Mouse (Mus musculus) ES-E14 (cell line): Measurements from ENCODE around the gene Styx. TPM values are rescaled to one million over a fixed set of nuclear protein-coding genes. Genes with fewer than 3 reads are reported as not detected.

ENCODE experiments used
- DNase-seq: peaks from one replicate; pipeline ENCODE4 v3.0.0-alpha.2; 2013; ENCODE audit warnings: low read depth, low spot score
- H3K27ac ChIP-seq: 2 replicates; pipeline ENCODE4 v1.5.1; 2012; ENCODE audit warnings: low read depth, mild to moderate bottlenecking, low read length, moderate library complexity, mixed read lengths; ENCODE audit not compliant: poor library complexity, insufficient read depth, severe bottlenecking
- H3K36me3 ChIP-seq: 2 replicates; pipeline ENCODE4 v1.6.1; 2012; ENCODE audit warnings: mild to moderate bottlenecking, low read length, moderate library complexity, mixed read lengths; ENCODE audit not compliant: control insufficient read depth, poor library complexity, insufficient read depth, severe bottlenecking
- H3K4me1 ChIP-seq, 2 experiments: fragments of 150-350 bp in 1 of 2; sonication (generic) in 1 of 2; 2 replicates each; pipeline ENCODE4 v1.6.1; 2012; ENCODE audit warnings: low read length in 2 of 2, mild to moderate bottlenecking in 1 of 2, mixed read lengths in 1 of 2; ENCODE audit not compliant: control insufficient read depth in 2 of 2, insufficient read depth in 2 of 2, poor library complexity in 1 of 2
- H3K4me3 ChIP-seq, 2 experiments: fragments of 150-350 bp in 1 of 2; sonication (generic) in 1 of 2; 2 replicates each; pipeline ENCODE4 v1.5.1; 2012; ENCODE audit warnings: low read length in 2 of 2, low read depth in 1 of 2, mild to moderate bottlenecking in 1 of 2, mixed read lengths in 1 of 2; ENCODE audit not compliant: insufficient read depth in 1 of 2, poor library complexity in 1 of 2, severe bottlenecking in 1 of 2
- H3K9ac ChIP-seq: 2 replicates; pipeline ENCODE4 v1.6.1; 2012; ENCODE audit warnings: low read depth, mild to moderate bottlenecking, low read length, mixed read lengths; ENCODE audit not compliant: poor library complexity, insufficient read depth, severe bottlenecking
- H3K9me3 ChIP-seq: fragments of 150-350 bp; sonication (generic); 2 replicates; pipeline ENCODE4 v1.6.1; 2012; ENCODE audit warnings: low read depth, mild to moderate bottlenecking, low read length; ENCODE audit not compliant: control insufficient read depth, insufficient read depth
- CHD2 ChIP-seq: IDR thresholded peaks from 2 replicates; pipeline ENCODE4 v1.6.1; 2014; ENCODE audit warnings: mild to moderate bottlenecking, low read depth, low read length, inconsistent platforms
- HCFC1 ChIP-seq: IDR thresholded peaks from 2 replicates; pipeline ENCODE4 v1.6.1; 2012; ENCODE audit warnings: low read length, inconsistent platforms, borderline replicate concordance; ENCODE audit not compliant: insufficient read depth
- MAFK ChIP-seq: IDR thresholded peaks from 2 replicates; pipeline ENCODE4 v1.6.1; 2014; ENCODE audit warnings: mild to moderate bottlenecking, low read depth, low read length, inconsistent platforms; ENCODE audit not compliant: insufficient read depth
- ZC3H11A ChIP-seq: IDR thresholded peaks from 2 replicates; pipeline ENCODE4 v1.6.1; 2012; ENCODE audit warnings: low read depth, mild to moderate bottlenecking, inconsistent platforms, low read length, borderline replicate concordance
- ZNF384 ChIP-seq: IDR thresholded peaks from 2 replicates; pipeline ENCODE4 v1.6.1; 2012; ENCODE audit warnings: low read depth, low read length, inconsistent platforms
- in situ Hi-C, 2 experiments: fragments of 600-800 bp; cut with MboI; formaldehyde crosslinking; loops; one replicate each; pipeline ENCODE4 v1.15.1; 2025; ENCODE audit warnings: low sequenced_read_pairs in 2 of 2, inconsistent platforms in 1 of 2; ENCODE audit not compliant: unreplicated experiment in 2 of 2
- total RNA-seq: library from RNA; depleted of rRNA; stranded (reverse); fragments of 300-350 nt; gene quantifications from 2 replicates; pipeline ENCODE4 v1.2.3, GENCODE M21; 2012

The Styx gene
- total RNA-seq, 1 experiment = 19.1 TPM

DNA sequence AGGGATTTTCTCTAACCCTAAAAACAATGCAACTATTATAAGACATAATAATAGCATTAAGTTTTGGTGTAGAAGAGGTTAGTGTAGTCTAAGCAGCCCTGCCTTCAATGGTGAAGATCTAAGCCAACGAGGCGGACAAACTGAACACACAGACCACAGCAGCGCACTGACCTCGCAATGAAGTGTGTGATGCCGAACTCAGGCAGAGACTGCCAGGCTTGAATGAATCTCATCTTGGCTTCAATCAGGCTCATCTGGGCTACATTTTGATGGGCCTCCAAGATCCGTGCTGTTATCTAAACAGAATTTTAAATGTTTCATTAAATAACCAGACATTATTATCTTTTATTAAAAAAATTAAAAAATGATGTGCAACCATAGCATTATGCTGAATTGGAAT, 111.1 kb downstream of the Styx start:
- Histone ChIP-seq H3K36me3 (peaks cover 17% of the 10 kb centered on the region), H3K9me3 (no peaks in the 10 kb centered on the region), H3K4me3 (no peak overlapping the region), H3K9ac (no peak overlapping the region), H3K27ac (no peak overlapping the region), H3K4me1 (peaks cover 15 to 17% of the 10 kb centered on the region in 2 experiments)
- no peak for TF ChIP-seq HCFC1
- in situ Hi-C loops = no loop called here
- no peak for DNase-seq

GRCm38 (mm10) chr14:45462374-45462773, 111.5 kb downstream of the Styx start:
- Histone ChIP-seq H3K9me3 (no peaks in the 10 kb centered on the region), H3K9ac (no peak overlapping the region), H3K27ac (no peak overlapping the region; the same call in 1 of the 2 replicates), H3K36me3 (peaks cover 20% of the 10 kb centered on the region), H3K4me1 (peaks cover 13 to 16% of the 10 kb centered on the region in 2 experiments), H3K4me3 (no peak overlapping the region)
- in situ Hi-C loops = no loop called here
- TF ChIP-seq CHD2 = no peak
- TF ChIP-seq HCFC1 = no peak
- TF ChIP-seq ZC3H11A = no peak
- TF ChIP-seq MAFK = no peak
- TF ChIP-seq ZNF384 = no peak
- peak; percentile 58 for DNase-seq

- no peak for DNase-seq
- H3K4me1 ChIP-seq = peaks cover 13 to 18% of the 10 kb centered on the region in 2 experiments
- peaks cover 24% of the 10 kb centered on the region for H3K36me3 ChIP-seq
- in situ Hi-C loops = no loop called here
- no peak overlapping the region for H3K4me3 ChIP-seq
- H3K9me3 ChIP-seq = no peaks in the 10 kb centered on the region
- H3K27ac ChIP-seq = peak overlapping the region; percentile 91
- peak overlapping the region; percentile 25; the same call in 1 of the 2 replicates for H3K9ac ChIP-seq
- TF ChIP-seq ZC3H11A (no peak), CHD2 (no peak), ZNF384 (no peak), HCFC1 (no peak), MAFK (no peak)
Measured at GRCm38 (mm10) chr14:45462875-45463475, 112.1 kb downstream of the Styx start.

GRCm38 (mm10) chr14:45463599-45463998, 112.7 kb downstream of the Styx start:
- Histone ChIP-seq H3K27ac (peak overlapping the region; percentile 91), H3K4me1 (peaks cover 13 to 18% of the 10 kb centered on the region in 2 experiments), H3K36me3 (peaks cover 25% of the 10 kb centered on the region), H3K9me3 (no peaks in the 10 kb centered on the region), H3K4me3 (no peak overlapping the region), H3K9ac (peak overlapping the region; percentile 25; the same call in 1 of the 2 replicates)
- no peak for DNase-seq
- in situ Hi-C loops = no loop called here
- TF ChIP-seq ZNF384 (no peak), HCFC1 (no peak), ZC3H11A (no peak), CHD2 (no peak), MAFK (no peak)
